Comparison of ENCODE assay signal across 10 mouse cellular contexts in the genomic region with DNA sequence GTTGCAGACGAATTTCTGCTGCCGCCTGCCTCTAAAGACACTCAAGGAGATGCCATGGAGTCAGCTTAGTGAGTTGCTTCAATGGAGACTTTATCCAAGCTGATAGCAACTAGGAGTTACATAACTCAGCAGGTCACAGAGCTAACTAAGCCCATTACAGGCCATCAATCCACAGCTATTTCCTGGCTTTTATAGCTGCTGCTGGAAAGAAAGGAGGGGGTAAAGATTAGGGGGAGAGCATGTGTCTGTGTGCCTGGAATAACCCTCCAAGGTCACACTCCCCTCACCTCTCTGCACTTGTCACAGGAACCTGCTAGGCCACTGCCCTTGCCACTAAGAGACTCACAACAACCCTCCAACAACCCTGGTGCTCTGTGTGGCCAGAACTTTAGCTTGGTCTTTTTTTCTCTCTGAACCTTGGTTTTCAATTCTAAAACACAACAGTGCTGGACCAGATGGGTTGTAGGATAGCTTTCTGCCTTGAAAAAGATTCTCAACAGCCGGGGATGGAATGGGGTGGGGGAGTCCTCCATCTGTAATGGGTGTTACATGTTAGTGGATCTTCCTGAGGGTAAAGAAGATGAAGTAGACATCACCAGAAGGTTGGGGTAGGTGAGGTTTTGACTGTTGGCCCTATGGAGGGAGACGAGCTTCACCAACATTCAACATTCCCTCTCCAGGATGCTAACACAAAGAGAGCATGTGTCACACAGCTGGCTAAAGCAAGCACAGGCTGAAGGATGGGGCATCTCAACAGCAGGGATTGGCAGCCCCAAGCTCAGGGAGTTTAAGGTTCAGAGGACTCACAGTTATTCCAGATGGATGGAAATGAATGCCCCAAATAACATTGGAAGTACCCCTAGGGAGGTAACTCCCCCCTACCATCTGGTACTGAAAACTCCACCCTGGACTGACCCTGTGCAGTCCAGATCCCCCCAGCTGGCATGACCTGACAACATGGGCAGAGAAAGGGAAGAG.
DNase-seq lines count a peak whose midpoint lies in the region; ATAC-seq and TF ChIP-seq lines count a peak whose summit lies in the region.
"Had no signal": no experiment of that assay in that cellular context is flagged by ENCODE, and none has a peak within 500 bp of the region (broad histone marks: within the 10 kb centered on the region; RNA-seq: fewer than 3 reads in every experiment).

No protein-coding gene starts in this region.

- no peaks in the 10 kb centered on the region for H3K9me3 ChIP-seq in forebrain, embryonic 10.5 days
- no peaks in the 10 kb centered on the region for H3K9me3 ChIP-seq in forebrain, embryonic 14.5 days (replicated peaks; ENCODE audit: control insufficient read depth, low read length)
- no peaks in the 10 kb centered on the region for H3K9me3 ChIP-seq in heart, embryonic 16.5 days (replicated peaks; ENCODE audit: control insufficient read depth, low read length)
- H3K9me3 ChIP-seq in neural tube, embryonic 15.5 days (replicated peaks) = no peaks in the 10 kb centered on the region
- H3K9me3 ChIP-seq: stomach, embryonic 15.5 days had no signal

- TF ChIP-seq CTCF in left cerebral cortex, adult 2 months (IDR thresholded peaks at IDR 0.05) = no peak

- no peak overlapping the region for H3K4me3 ChIP-seq in forebrain, embryonic 10.5 days
- H3K4me3 ChIP-seq in forebrain, embryonic 14.5 days (ENCODE audit: low read depth, low read length) = no peak overlapping the region
- no peak overlapping the region for H3K4me3 ChIP-seq in heart, embryonic 16.5 days (ENCODE audit: low read length)
- H3K4me3 ChIP-seq in left cerebral cortex, adult 2 months = no peak overlapping the region
- H3K4me3 ChIP-seq in neural tube, embryonic 15.5 days (replicated peaks) = no peak overlapping the region
- H3K4me3 ChIP-seq: stomach, embryonic 15.5 days had no signal

- intact Hi-C loops in heart, postnatal 14 days (cut with DNase I) = no loop called here
- intact Hi-C loops in left cerebral cortex, adult 2 months (cut with DNase I) = loop anchor here (5.0 kb wide), 1 partner anchor 357 kb away; a partner anchor contains a TSS

- H3K4me2 ChIP-seq in forebrain, embryonic 14.5 days (ENCODE audit: low read length) = no peak overlapping the region
- no peak overlapping the region for H3K4me2 ChIP-seq in heart, embryonic 16.5 days (ENCODE audit: low read depth, low read length)
- H3K4me2 ChIP-seq in neural tube, embryonic 15.5 days = no peak overlapping the region
- H3K4me2 ChIP-seq: liver, embryonic 11.5 days; stomach, embryonic 15.5 days had no signal

- H3K36me3 ChIP-seq in forebrain, embryonic 10.5 days (replicated peaks) = peaks cover 23% of the 10 kb centered on the region
- H3K36me3 ChIP-seq in forebrain, embryonic 14.5 days (ENCODE audit: control insufficient read depth, insufficient read depth, low read length) = peaks cover 18% of the 10 kb centered on the region
- H3K36me3 ChIP-seq in heart, embryonic 16.5 days (ENCODE audit: control insufficient read depth, insufficient read depth) = no peaks in the 10 kb centered on the region
- H3K36me3 ChIP-seq in neural tube, embryonic 15.5 days = peaks cover 4% of the 10 kb centered on the region; the same call in 1 of the 2 replicates
- H3K36me3 ChIP-seq: stomach, embryonic 15.5 days had no signal

- DNase-seq in forebrain, embryonic 10.5 days (ENCODE audit: extremely low spot score, low spot score) = no peak
- DNase-seq in forebrain, embryonic 14.5 days (ENCODE audit: low spot score) = no peak
- DNase-seq in heart, postnatal 14 days = no peak
- no peak for DNase-seq in left cerebral cortex, adult 2 months (ENCODE audit: extremely low spot score in 1 of 2, low spot score in 2 of 2)
- DNase-seq in left cerebral cortex, adult 9 months (ENCODE audit: low spot score in 2 of 2) = no peak
- no peak for DNase-seq in urinary bladder, postnatal 10 days (ENCODE audit: low spot score)

- 74% methylated on average over 4 of the region's 4 CpGs for WGBS in forebrain, embryonic 10.5 days
- 70% methylated on average over 4 of the region's 4 CpGs for WGBS in forebrain, embryonic 14.5 days
- WGBS in heart, embryonic 16.5 days = 62% methylated on average over 4 of the region's 4 CpGs
- WGBS in neural tube, embryonic 15.5 days = 62% methylated on average over 4 of the region's 4 CpGs

- no peak overlapping the region for H3K9ac ChIP-seq in forebrain, embryonic 14.5 days (ENCODE audit: low read length)
- 0 out of 2 replicates have a peak overlapping the region, but pooled peaks have one; percentile 7 for H3K9ac ChIP-seq in heart, embryonic 16.5 days (ENCODE audit: low read length)
- no peak overlapping the region for H3K9ac ChIP-seq in neural tube, embryonic 15.5 days (replicated peaks)
- H3K9ac ChIP-seq: stomach, embryonic 15.5 days had no signal

- no peaks in the 10 kb centered on the region; the same call in 1 of the 2 replicates for H3K27me3 ChIP-seq in forebrain, embryonic 10.5 days (ENCODE audit: poor library complexity, severe bottlenecking)
- H3K27me3 ChIP-seq in forebrain, embryonic 14.5 days (replicated peaks; ENCODE audit: control insufficient read depth, insufficient read depth, low read length) = no peaks in the 10 kb centered on the region
- no peaks in the 10 kb centered on the region for H3K27me3 ChIP-seq in heart, embryonic 16.5 days (ENCODE audit: control insufficient read depth, insufficient read depth, low read length)
- H3K27me3 ChIP-seq in neural tube, embryonic 15.5 days (replicated peaks) = no peaks in the 10 kb centered on the region
- H3K27me3 ChIP-seq: stomach, embryonic 15.5 days had no signal

- no peak for ATAC-seq in forebrain, embryonic 14.5 days
- no peak for ATAC-seq in heart, embryonic 16.5 days (replicated peaks; ENCODE audit: extremely low read depth, insufficient read depth, low FRiP score)
- no peak for ATAC-seq in neural tube, embryonic 15.5 days (ENCODE audit: low FRiP score)

- peak overlapping the region; percentile 40; the same call in 1 of the 2 replicates for H3K27ac ChIP-seq in forebrain, embryonic 10.5 days
- no peak overlapping the region for H3K27ac ChIP-seq in forebrain, embryonic 14.5 days (ENCODE audit: low read depth, low read length)
- H3K27ac ChIP-seq in heart, embryonic 16.5 days (ENCODE audit: low read length) = peak overlapping the region; percentile 26; the same call in 1 of the 2 replicates
- peak overlapping the region; percentile 58 for H3K27ac ChIP-seq in left cerebral cortex, adult 2 months
- 0 out of 2 replicates have a peak overlapping the region, but pooled peaks have one; percentile 51 for H3K27ac ChIP-seq in neural tube, embryonic 15.5 days (replicated peaks)
- H3K27ac ChIP-seq: stomach, embryonic 15.5 days had no signal

- peaks cover 58% of the 10 kb centered on the region for H3K4me1 ChIP-seq in forebrain, embryonic 10.5 days
- H3K4me1 ChIP-seq in forebrain, embryonic 14.5 days (ENCODE audit: control insufficient read depth, insufficient read depth, low read length) = peaks cover 22% of the 10 kb centered on the region; the same call in 1 of the 2 replicates
- peaks cover 25% of the 10 kb centered on the region for H3K4me1 ChIP-seq in heart, embryonic 16.5 days (ENCODE audit: control insufficient read depth, insufficient read depth, low read length)
- peaks cover 23% of the 10 kb centered on the region for H3K4me1 ChIP-seq in neural tube, embryonic 15.5 days
